Mouse (Mus musculus): Measurements from ENCODE around the gene Gm20388. TPM values are rescaled to one million over a fixed set of nuclear protein-coding genes. Genes with fewer than 3 reads are reported as not detected.

Gm20388 gene
- polyA plus RNA-seq, 1 experiment from 2014 or later, result not detected

DNA sequence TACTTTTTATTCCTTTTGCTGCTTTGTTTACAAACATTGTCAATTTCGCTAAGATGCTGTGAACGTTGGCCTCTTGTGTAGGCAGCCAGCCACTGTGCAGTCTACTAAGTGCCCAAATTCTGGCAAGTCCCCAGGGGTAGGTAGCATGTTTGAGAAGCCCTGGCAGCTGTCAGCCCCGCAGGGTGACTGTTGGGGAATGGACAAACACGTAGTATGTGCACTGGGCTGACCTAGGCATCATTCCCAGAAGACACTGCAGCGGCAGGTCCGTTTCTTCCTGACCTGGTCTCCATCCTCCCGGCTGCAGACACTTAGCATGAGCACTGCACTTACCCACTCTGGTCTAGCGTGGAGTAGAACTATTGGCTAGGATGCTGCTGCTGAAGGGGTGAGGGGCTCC is 2093.0 kb downstream of the Gm20388 start:
- Histone ChIP-seq H3K36me3 (ENCODE audit: control insufficient read depth, insufficient read depth, low read length) (peaks cover 18% of the 10 kb centered on the region), H3K27ac (replicated peaks) (no peak overlapping the region), H3K9ac (ENCODE audit: low read length) (no peak overlapping the region), H3K27me3 (ENCODE audit: control insufficient read depth, insufficient read depth, low read length) (no peaks in the 10 kb centered on the region), H3K9me3 (ENCODE audit: control insufficient read depth, low read length) (no peaks in the 10 kb centered on the region), H3K4me3 (ENCODE audit: low read depth, low read length) (no peak overlapping the region), H3K4me2 (replicated peaks; ENCODE audit: low read depth) (no peak overlapping the region), H3K4me1 (replicated peaks; ENCODE audit: control insufficient read depth, insufficient read depth) (no peaks in the 10 kb centered on the region)
- no peak for ATAC-seq (ENCODE audit: low FRiP score, low TSS enrichment)
- no peak for DNase-seq (ENCODE audit: low spot score)
- WGBS, result 71% methylated on average over 8 of the region's 8 CpGs
- TF ChIP-seq CTCF (IDR thresholded peaks at IDR 0.05; ENCODE audit: low read depth) (no peak), EP300 (optimal IDR thresholded peaks at IDR 0.05) (no peak)

- ATAC-seq (ENCODE audit: low FRiP score, low TSS enrichment) (no peak), DNase-seq (ENCODE audit: low spot score) (no peak)
- no peaks in the 10 kb centered on the region for H3K9me3 ChIP-seq (ENCODE audit: control insufficient read depth, low read length)
- no peak overlapping the region for H3K9ac ChIP-seq (ENCODE audit: low read length)
- no peak overlapping the region for H3K27ac ChIP-seq (replicated peaks)
- H3K4me1 ChIP-seq (replicated peaks; ENCODE audit: control insufficient read depth, insufficient read depth), result no peaks in the 10 kb centered on the region
- TF ChIP-seq EP300 (optimal IDR thresholded peaks at IDR 0.05) (no peak), CTCF (IDR thresholded peaks at IDR 0.05; ENCODE audit: low read depth) (no peak)
- H3K4me2 ChIP-seq (replicated peaks; ENCODE audit: low read depth), result no peak overlapping the region
- H3K36me3 ChIP-seq (ENCODE audit: control insufficient read depth, insufficient read depth, low read length), result peaks cover 18% of the 10 kb centered on the region
- H3K27me3 ChIP-seq (ENCODE audit: control insufficient read depth, insufficient read depth, low read length), result no peaks in the 10 kb centered on the region
- 75% methylated on average over 5 of the region's 5 CpGs for WGBS
- H3K4me3 ChIP-seq (ENCODE audit: low read depth, low read length), result no peak overlapping the region
Measured at GRCm38 (mm10) chr8:122004131-122004530, 2093.5 kb downstream of the Gm20388 start.

DNA sequence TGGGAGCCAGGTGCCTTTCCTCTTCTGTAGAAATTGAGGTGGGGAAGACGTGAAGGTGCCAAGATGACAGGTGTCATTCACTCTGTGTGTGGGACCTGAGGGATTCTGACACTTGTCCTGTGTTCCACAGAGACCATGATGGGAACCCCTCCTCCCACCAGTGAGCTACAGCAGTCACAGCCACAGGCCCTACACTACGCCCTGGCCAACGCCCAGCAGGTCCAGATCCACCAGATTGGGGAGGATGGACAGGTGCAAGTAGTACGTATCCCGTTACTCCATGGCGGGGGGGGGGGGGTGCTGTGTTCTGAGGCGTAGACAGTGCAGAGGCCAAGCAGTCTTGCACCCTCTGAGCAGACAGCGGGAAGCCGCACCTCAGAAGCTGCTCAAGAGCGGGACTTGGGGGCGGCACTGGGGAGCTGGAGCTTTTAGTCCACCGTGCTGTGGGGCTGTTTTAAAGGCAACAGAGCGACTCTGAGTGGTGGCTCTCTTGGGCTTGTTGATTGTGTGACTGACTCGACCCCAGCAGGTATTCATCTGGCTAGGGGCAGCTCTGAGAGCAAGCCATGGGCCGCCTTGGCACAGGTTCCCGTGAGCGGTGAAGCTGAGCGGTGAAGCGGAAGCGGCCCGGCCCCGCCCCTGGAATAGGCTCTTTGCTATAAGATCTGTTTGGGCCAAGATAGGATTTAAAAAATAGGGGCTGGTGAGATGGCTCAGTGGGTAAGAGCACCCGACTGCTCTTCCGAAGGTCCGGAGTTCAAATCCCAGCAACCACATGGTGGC is 2095.0 kb downstream of the Gm20388 start:
- Histone ChIP-seq H3K27ac (replicated peaks) (no peak overlapping the region), H3K9me3 (ENCODE audit: control insufficient read depth, low read length) (no peaks in the 10 kb centered on the region), H3K4me3 (ENCODE audit: low read depth, low read length) (no peak overlapping the region), H3K9ac (ENCODE audit: low read length) (no peak overlapping the region), H3K27me3 (ENCODE audit: control insufficient read depth, insufficient read depth, low read length) (no peaks in the 10 kb centered on the region), H3K4me2 (replicated peaks; ENCODE audit: low read depth) (no peak overlapping the region), H3K36me3 (ENCODE audit: control insufficient read depth, insufficient read depth, low read length) (peaks cover 11% of the 10 kb centered on the region; the same call in 1 of the 2 replicates), H3K4me1 (replicated peaks; ENCODE audit: control insufficient read depth, insufficient read depth) (no peaks in the 10 kb centered on the region)
- DNase-seq (ENCODE audit: low spot score), result no peak
- ATAC-seq (ENCODE audit: low FRiP score, low TSS enrichment), result no peak
- no peak for TF ChIP-seq EP300 (optimal IDR thresholded peaks at IDR 0.05)
- no peak for TF ChIP-seq CTCF (IDR thresholded peaks at IDR 0.05; ENCODE audit: low read depth)
- 87% methylated on average over 25 of the region's 25 CpGs for WGBS

GRCm38 (mm10) chr8:122006688-122007484 is 2096.2 kb downstream of the Gm20388 start:
- TF ChIP-seq EP300 (optimal IDR thresholded peaks at IDR 0.05), result no peak
- TF ChIP-seq CTCF (IDR thresholded peaks at IDR 0.05; ENCODE audit: low read depth), result no peak
- H3K4me3 ChIP-seq (ENCODE audit: low read depth, low read length), result no peak overlapping the region
- DNase-seq (ENCODE audit: low spot score), result no peak
- H3K4me1 ChIP-seq (replicated peaks; ENCODE audit: control insufficient read depth, insufficient read depth), result no peaks in the 10 kb centered on the region
- peak; percentile 25; the same call in 1 of the 2 replicates for ATAC-seq (ENCODE audit: low FRiP score, low TSS enrichment)
- no peaks in the 10 kb centered on the region for H3K27me3 ChIP-seq (ENCODE audit: control insufficient read depth, insufficient read depth, low read length)
- WGBS, result 84% methylated on average over 13 of the region's 13 CpGs
- peaks cover 11% of the 10 kb centered on the region; the same call in 1 of the 2 replicates for H3K36me3 ChIP-seq (ENCODE audit: control insufficient read depth, insufficient read depth, low read length)
- no peaks in the 10 kb centered on the region for H3K9me3 ChIP-seq (ENCODE audit: control insufficient read depth, low read length)
- H3K27ac ChIP-seq (replicated peaks), result no peak overlapping the region
- no peak overlapping the region for H3K4me2 ChIP-seq (replicated peaks; ENCODE audit: low read depth)
- H3K9ac ChIP-seq (ENCODE audit: low read length), result no peak overlapping the region

GRCm38 (mm10) chr8:122008395-122008794 is 2097.8 kb downstream of the Gm20388 start:
- ATAC-seq (ENCODE audit: low FRiP score, low TSS enrichment) (no peak), DNase-seq (ENCODE audit: low spot score) (no peak)
- no peak for TF ChIP-seq CTCF (IDR thresholded peaks at IDR 0.05; ENCODE audit: low read depth)
- TF ChIP-seq EP300 (optimal IDR thresholded peaks at IDR 0.05), result no peak
- WGBS, result 89% methylated on average over 5 of the region's 5 CpGs
- Histone ChIP-seq H3K36me3 (ENCODE audit: control insufficient read depth, insufficient read depth, low read length) (peaks cover 7% of the 10 kb centered on the region; the same call in 1 of the 2 replicates), H3K27ac (replicated peaks) (no peak overlapping the region), H3K4me3 (ENCODE audit: low read depth, low read length) (no peak overlapping the region), H3K27me3 (ENCODE audit: control insufficient read depth, insufficient read depth, low read length) (no peaks in the 10 kb centered on the region), H3K4me2 (replicated peaks; ENCODE audit: low read depth) (no peak overlapping the region), H3K4me1 (replicated peaks; ENCODE audit: control insufficient read depth, insufficient read depth) (no peaks in the 10 kb centered on the region), H3K9ac (ENCODE audit: low read length) (no peak overlapping the region), H3K9me3 (ENCODE audit: control insufficient read depth, low read length) (no peaks in the 10 kb centered on the region)
